Mouse (Mus musculus): ENCODE data around the gene Coil.

The Coil gene

DNA sequence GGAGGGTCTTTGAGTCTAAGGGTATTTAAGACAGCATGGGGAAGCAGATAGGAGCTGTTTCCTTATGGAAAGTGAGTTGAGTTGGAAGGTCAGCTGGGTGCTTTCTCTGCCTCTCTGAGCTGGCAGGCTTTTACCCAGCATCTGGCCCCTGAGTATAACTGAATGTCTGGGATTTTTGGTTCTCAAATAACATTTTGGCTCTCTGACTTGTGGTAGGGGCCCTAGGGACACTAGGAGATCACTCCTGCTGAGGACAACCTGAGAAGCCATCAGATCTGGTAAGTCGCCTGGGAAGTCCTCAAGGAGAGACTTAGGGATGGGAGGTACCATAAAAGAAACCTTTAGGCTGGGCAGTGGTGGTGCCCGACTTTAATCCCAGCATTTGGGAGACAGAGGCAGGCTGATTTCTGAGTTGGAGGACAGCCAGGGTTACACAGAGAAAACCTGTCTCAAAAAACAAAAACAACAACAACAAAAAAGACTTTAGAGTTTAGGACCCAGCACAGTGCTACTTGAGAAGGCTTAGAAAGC lies at the start of gene Coil:
Gene Coil, plus strand, starts transcription at position 51 of the 531 bp plus-strand sequence.
- peak; percentile 51 for DNase-seq (ENCODE audit: low read depth, low spot score)

DNA sequence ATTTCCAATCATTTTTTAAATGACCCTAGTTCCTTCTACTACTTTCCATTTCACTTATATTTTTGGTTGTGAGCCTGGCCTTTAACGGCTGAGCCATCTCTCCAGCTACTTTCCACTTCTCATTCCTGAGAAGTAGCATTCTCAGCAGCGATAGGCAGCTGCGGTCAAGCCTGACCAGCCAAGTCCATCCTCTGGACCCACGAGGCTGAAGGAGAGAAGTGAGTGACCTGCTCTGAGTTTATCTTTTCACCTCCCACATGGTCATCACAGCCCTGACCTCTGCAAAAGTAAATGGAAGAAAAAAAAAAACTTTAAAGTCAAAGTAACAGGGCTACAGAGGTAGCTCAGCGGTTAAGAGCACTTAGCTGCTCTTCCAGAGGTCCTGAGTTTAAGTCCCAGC lies 43.5 kb upstream of the Coil start:
- no peak for DNase-seq (ENCODE audit: low read depth, low spot score)

GRCm38 (mm10) chr11:88931692-88932530 lies 38.1 kb upstream of the Coil start:
- DNase-seq (ENCODE audit: low read depth, low spot score): no peak

DNA sequence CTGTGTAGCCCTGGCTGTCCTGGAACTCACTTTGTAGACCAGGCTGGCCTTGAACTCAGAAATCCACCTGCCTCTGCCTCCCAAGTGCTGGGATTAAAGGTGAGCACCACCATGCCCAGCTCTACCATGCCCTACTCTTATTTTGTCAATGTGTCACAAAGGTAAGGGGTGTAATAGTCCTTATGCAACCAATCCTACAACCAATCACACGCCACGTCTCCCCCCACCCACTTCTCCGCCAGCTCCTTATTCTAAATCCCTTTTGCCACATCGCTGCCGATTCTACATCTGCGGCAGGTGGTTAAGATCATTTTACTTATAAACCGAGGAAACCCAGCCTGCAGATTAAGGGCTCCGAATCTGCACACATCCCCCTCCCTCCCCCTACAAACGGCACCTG lies 37.0 kb upstream of the Coil start:
- no peak for DNase-seq (ENCODE audit: low read depth, low spot score)

GRCm38 (mm10) chr11:88934089-88935000 lies 35.7 kb upstream of the Coil start:
- DNase-seq (ENCODE audit: low read depth, low spot score): no peak

DNA sequence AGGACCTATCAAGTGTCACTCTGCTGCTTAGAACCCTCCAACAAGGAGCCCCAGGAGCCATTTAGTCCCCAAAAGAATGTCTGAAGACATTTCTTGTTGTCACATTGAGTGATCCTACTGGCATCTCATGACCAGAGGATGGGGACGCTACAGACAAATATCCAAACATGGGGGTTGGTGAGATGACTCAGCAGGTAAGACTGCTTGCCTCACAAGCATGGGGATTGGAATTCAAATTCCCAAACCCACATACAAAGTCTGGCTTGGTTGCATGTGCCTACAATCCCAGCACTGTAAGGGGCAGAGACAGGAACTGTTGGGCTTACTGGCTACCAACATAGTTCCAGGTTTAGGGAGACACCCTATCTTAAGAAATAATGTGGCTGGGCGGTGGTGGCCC lies 32.2 kb upstream of the Coil start:
- DNase-seq (ENCODE audit: low read depth, low spot score): peak; percentile 64

GRCm38 (mm10) chr11:88938770-88939169 lies 31.3 kb upstream of the Coil start:
- no peak for DNase-seq (ENCODE audit: low read depth, low spot score)

- DNase-seq (ENCODE audit: low read depth, low spot score): peak; percentile 40
These were observed 30.4 kb upstream of the Coil start for GRCm38 (mm10) chr11:88939634-88940033.

GRCm38 (mm10) chr11:88941489-88941888 lies 28.6 kb upstream of the Coil start:
- no peak for DNase-seq (ENCODE audit: low read depth, low spot score)

- DNase-seq (ENCODE audit: low read depth, low spot score): no peak
These were observed 24.0 kb upstream of the Coil start for GRCm38 (mm10) chr11:88945971-88946585.

DNA sequence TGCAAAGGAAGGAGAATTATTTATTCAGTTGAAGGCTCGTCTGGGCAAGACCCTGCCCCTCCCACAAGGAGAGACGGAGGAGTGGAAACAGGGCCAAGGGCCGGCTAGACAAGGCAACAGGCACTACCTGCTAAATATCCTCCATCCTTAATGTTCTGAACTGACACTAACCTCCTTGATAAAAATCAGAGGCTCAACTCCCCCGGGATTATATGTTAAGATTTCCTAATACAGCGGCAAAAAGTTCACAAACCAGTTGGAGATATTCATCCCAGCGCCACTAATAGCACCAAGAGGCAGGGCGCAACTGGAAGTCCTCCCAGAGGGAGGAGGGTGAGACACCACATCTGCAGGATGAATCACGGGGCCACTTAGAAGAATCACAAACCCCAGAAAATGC lies 21.2 kb upstream of the Coil start:
- no peak for DNase-seq (ENCODE audit: low read depth, low spot score)

DNA sequence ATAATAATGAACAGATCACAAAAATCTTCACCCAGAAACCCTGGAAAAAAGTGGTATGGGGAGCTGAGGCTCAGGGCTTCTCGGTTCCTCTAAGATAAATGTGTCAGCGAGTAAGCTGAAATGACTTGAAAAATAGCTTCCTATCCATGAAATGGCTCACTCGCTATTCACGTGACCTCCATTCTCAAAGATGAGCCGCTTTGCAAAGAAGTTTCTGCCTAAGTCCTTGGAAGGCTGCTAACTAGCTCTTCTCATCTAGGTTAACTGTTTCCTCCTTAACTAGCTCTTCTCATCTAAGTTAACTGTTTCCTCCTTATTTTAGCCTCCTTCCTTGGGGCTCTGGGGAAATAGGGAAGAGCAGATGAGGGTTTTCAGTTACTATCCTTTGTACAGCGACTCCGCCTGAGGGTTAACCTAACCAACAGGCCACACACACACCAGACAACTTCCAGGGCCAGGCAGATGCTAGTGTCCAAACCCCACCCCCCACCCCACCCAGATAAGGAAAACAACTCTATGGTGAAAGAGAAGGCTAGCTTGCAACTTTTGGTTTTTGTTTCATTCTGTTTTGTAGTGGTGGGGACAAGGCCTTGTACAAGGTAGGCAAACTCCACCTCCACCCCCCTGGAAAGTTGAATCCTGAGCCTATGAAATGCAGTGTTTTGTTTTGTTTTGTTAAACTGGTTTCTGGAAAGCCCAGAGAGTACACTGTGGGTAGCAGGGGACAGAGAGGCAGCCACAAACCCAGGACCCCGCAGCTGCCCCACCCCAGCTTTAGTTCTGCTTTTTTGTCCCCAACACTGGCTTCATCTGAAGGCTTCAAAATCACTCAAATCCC lies 20.0 kb upstream of the Coil start:
- no peak for DNase-seq (ENCODE audit: low read depth, low spot score)

DNA sequence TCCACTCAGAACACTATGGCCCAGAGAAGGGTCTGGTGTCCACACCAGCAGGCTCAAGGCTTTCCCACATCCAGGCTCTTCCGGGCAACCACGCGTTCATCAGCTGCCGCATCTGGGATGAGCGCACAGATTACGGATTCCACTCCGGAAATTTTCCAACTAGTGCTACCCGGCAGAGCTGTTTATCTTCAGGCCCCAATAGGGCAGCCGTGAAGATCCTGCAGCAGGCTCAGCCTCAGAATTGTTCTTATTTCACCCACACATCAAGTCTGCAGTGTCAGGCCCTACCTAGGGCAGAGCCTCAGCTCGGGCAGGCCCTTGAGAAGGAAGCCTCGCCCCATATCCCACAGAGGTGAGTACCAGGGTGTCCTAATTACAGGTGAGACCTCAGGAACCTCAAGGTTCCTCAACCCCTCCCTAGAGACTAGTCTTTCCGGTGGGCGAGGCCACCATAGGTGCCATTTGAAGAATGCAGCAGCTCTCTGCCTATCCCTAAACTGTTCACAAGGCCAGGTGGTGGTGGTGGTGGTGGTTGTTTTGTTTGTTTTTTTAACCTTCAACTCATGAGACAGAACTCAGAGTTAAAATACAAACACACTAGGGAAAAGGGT lies 19.3 kb upstream of the Coil start:
- DNase-seq (ENCODE audit: low read depth, low spot score): no peak

DNA sequence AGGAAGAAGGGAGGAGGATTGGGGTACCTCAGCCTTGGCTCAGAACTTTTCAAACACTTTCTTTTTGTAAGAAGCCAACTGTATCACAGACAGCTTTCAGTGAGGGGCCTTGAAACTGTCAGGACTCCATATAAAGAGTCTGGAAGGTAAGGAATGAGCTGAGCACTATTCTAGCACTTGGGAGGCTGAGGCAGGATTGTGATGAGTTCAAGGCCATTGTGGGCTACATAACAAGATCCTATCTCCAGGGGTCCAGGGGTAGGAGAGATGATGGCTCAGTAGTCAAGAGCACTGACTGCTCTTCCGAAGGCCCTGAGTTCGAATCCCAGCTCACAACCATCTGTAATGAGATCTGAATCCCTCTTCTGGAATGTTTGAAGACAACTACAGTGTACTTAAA lies 18.5 kb upstream of the Coil start:
- DNase-seq (ENCODE audit: low read depth, low spot score): no peak

GRCm38 (mm10) chr11:88952117-88952516 lies 17.9 kb upstream of the Coil start:
- DNase-seq (ENCODE audit: low read depth, low spot score): peak; percentile 29

DNA sequence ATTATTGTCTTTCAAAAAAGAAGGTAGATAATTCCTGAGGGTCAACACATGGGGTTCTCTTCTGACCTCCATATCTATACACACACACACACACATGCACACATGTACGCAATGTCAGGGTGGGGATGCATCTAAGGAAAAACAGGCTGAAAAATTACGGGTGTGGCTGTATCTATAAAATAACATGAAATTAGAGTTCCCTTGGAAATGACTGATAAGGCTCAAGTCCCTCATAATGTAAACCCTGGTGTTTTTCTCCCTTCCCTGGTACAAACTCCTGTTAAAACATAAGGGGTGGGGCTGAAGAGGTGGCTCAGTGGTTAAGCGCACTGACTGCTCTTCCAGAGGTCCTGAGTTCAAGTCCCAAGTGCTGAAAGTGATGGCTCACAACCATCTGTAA lies 16.5 kb upstream of the Coil start:
- DNase-seq (ENCODE audit: low read depth, low spot score): no peak

- peak; percentile 88 for DNase-seq (ENCODE audit: low read depth, low spot score)
These were observed 15.2 kb upstream of the Coil start for GRCm38 (mm10) chr11:88954803-88955202.

- peak; percentile 99 for DNase-seq (ENCODE audit: low read depth, low spot score)
These were observed 14.7 kb upstream of the Coil start, which contains the start of gene Scpep1 for GRCm38 (mm10) chr11:88955217-88955969. Gene Scpep1, minus strand, starts transcription at chr11:88955465.

GRCm38 (mm10) chr11:88958851-88959250 lies 11.2 kb upstream of the Coil start:
- no peak for DNase-seq (ENCODE audit: low read depth, low spot score)

- DNase-seq (ENCODE audit: low read depth, low spot score): peak; percentile 40
These were observed 3.1 kb upstream of the Coil start, which contains the start of gene Elobl for GRCm38 (mm10) chr11:88966881-88967361. Gene Elobl, minus strand, starts transcription at chr11:88966931.

Measured in 3T3-L1 (cell line).